Mouse (Mus musculus) ZHBTc4 (cell line): Measurements from ENCODE around the gene Tspan3.

Source experiments
- DNase-seq: peaks from one replicate; pipeline ENCODE4 v3.0.0-alpha.2; 2011; ENCODE audit warnings: low read depth, low spot score

The Tspan3 gene

GRCm38 (mm10) chr9:56165377-56165776 is at the start of gene Tspan3:
TSS of gene Tspan3 (minus strand) at chr9:56165477.
- no peak for DNase-seq

- peak; percentile 60 for DNase-seq
These were observed 48.4 kb upstream of the Tspan3 start for GRCm38 (mm10) chr9:56213451-56214291.

GRCm38 (mm10) chr9:56208817-56209216 is 43.5 kb upstream of the Tspan3 start:
- no peak for DNase-seq

GRCm38 (mm10) chr9:56207516-56207915 is 42.2 kb upstream of the Tspan3 start:
- no peak for DNase-seq

GRCm38 (mm10) chr9:56207083-56207482 is 41.8 kb upstream of the Tspan3 start:
- DNase-seq: no peak

GRCm38 (mm10) chr9:56205336-56205735 is 40.1 kb upstream of the Tspan3 start:
- peak; percentile 11 for DNase-seq

GRCm38 (mm10) chr9:56204316-56204715 is 39.0 kb upstream of the Tspan3 start:
- no peak for DNase-seq

- DNase-seq: peak; percentile 82
These were observed 35.5 kb upstream of the Tspan3 start for GRCm38 (mm10) chr9:56200645-56201314.

- DNase-seq: no peak
These were observed 34.9 kb upstream of the Tspan3 start for GRCm38 (mm10) chr9:56200200-56200599.

- DNase-seq: no peak
These were observed 31.6 kb upstream of the Tspan3 start for GRCm38 (mm10) chr9:56196921-56197320.

- no peak for DNase-seq
These were observed 29.9 kb upstream of the Tspan3 start for GRCm38 (mm10) chr9:56195193-56195592.

- no peak for DNase-seq
These were observed 26.5 kb upstream of the Tspan3 start for GRCm38 (mm10) chr9:56191498-56192455.

GRCm38 (mm10) chr9:56180118-56180781 is 15.0 kb upstream of the Tspan3 start:
- DNase-seq: no peak

GRCm38 (mm10) chr9:56179416-56180117 is 14.3 kb upstream of the Tspan3 start:
- DNase-seq: peak; percentile 50

- DNase-seq: no peak
These were observed 12.1 kb upstream of the Tspan3 start for GRCm38 (mm10) chr9:56177354-56177753.

- no peak for DNase-seq
These were observed 10.0 kb upstream of the Tspan3 start for GRCm38 (mm10) chr9:56175316-56175715.

GRCm38 (mm10) chr9:56167690-56168089 is 2.4 kb upstream of the Tspan3 start:
- DNase-seq: peak; percentile 56

- DNase-seq: peak; percentile 43
These were observed 884 bp upstream of the Tspan3 start for GRCm38 (mm10) chr9:56166161-56166560.

GRCm38 (mm10) chr9:56160341-56161141 is 4.7 kb downstream of the Tspan3 start:
- peak; percentile 95 for DNase-seq

GRCm38 (mm10) chr9:56159456-56159855 is 5.8 kb downstream of the Tspan3 start:
- DNase-seq: peak; percentile 21
